ENCODE assay signal across 8 mouse cellular contexts in the genomic region with DNA sequence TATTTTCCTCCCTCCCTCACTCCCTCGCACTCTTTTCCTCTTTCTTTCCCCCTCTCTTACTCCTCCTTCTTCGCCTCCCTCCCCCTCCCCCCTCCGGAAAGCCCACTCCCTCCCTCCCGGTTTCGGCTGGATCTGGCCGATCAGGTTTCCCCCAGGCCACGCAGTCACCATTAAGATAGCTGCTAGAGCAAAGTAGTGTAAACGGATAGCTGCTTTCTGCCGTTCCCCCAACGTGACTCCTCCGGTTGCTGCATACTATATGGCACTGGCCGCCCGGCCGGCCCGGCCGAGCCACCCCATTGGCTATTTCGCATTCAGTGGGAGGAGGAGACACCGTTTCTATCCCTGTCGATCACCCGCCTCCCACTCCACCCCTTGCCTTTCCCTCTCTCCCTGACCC. TPM values are rescaled to one million over a fixed set of nuclear protein-coding genes. Genes with fewer than 3 reads are reported as not detected.
A peak's percentile ranks its signal among the peaks of the same experiment; 100 is the strongest.
DNase-seq lines count a peak whose midpoint lies in the region; ATAC-seq and TF ChIP-seq lines count a peak whose summit lies in the region.

Six4 (minus strand) TSS at position 261 of the 400 bp plus-strand sequence.

- H3K4me3 ChIP-seq in embryonic facial prominence, embryonic 11.5 days (ENCODE audit: low read depth, low read length): peak within 1 kb of the TSS; percentile 92
- peak within 1 kb of the TSS; percentile 60 for H3K4me3 ChIP-seq in kidney, adult 2 months (ENCODE audit: insufficient read depth, low read depth, low read length)
- peak within 1 kb of the TSS; percentile 52 for H3K4me3 ChIP-seq in midbrain, postnatal 0 days (ENCODE audit: low read depth, low read length)

- peak within 1 kb of the TSS; percentile 91 for H3K4me2 ChIP-seq in embryonic facial prominence, embryonic 11.5 days (ENCODE audit: low read depth, low read length)
- peak within 1 kb of the TSS; percentile 100 for H3K4me2 ChIP-seq in midbrain, postnatal 0 days (ENCODE audit: low read depth, low read length, poor library complexity, severe bottlenecking)

- DNase-seq in 3T3-L1 (ENCODE audit: low read depth, low spot score): peak; percentile 93
- peak; percentile 84 for DNase-seq in adrenal gland, postnatal 10 days
- peak; percentile 94 for DNase-seq in embryonic facial prominence, embryonic 11.5 days (ENCODE audit: low spot score)
- peak; percentile 55 for DNase-seq in heart, adult 8-10 months (ENCODE audit: low spot score)
- peak; percentile 84 for DNase-seq in kidney, adult 2 months
- DNase-seq in liver: peak; percentile 64
- peak; percentile 74 for DNase-seq in midbrain, postnatal 0 days (ENCODE audit: low spot score)
- peak; percentile 64 for DNase-seq in testis, postnatal 14 days (ENCODE audit: low spot score)

- no peaks in the 10 kb centered on the region for H3K27me3 ChIP-seq in embryonic facial prominence, embryonic 11.5 days (ENCODE audit: control insufficient read depth, insufficient read depth, low read length)
- no peaks in the 10 kb centered on the region for H3K27me3 ChIP-seq in kidney, adult 2 months (replicated peaks; ENCODE audit: control insufficient read depth, insufficient read depth, low read length)
- peaks cover 17% of the 10 kb centered on the region; the same call in 1 of the 2 replicates for H3K27me3 ChIP-seq in midbrain, postnatal 0 days (ENCODE audit: insufficient read depth, low read length)

- H3K9ac ChIP-seq in embryonic facial prominence, embryonic 11.5 days (replicated peaks; ENCODE audit: low read length): peak within 1 kb of the TSS; percentile 94
- H3K9ac ChIP-seq in midbrain, postnatal 0 days (replicated peaks; ENCODE audit: low read length, poor library complexity, severe bottlenecking): peak within 1 kb of the TSS; percentile 63

- peak within 1 kb of the TSS; percentile 97 for H3K27ac ChIP-seq in embryonic facial prominence, embryonic 11.5 days (replicated peaks; ENCODE audit: low read depth, low read length)
- H3K27ac ChIP-seq in kidney, adult 2 months (ENCODE audit: insufficient read depth, low read depth, low read length): peak within 1 kb of the TSS; percentile 57
- no peak within 1 kb of the TSS for H3K27ac ChIP-seq in midbrain, postnatal 0 days (ENCODE audit: low read depth, low read length)

- 0 out of 2 replicates have a peak, but pooled peaks cover 2% of the 10 kb centered on the region for H3K4me1 ChIP-seq in embryonic facial prominence, embryonic 11.5 days (ENCODE audit: control insufficient read depth, insufficient read depth, low read length)
- H3K4me1 ChIP-seq in kidney, adult 2 months (ENCODE audit: control insufficient read depth, insufficient read depth, low read length): no peaks in the 10 kb centered on the region
- H3K4me1 ChIP-seq in midbrain, postnatal 0 days (ENCODE audit: insufficient read depth, low read length): no peaks in the 10 kb centered on the region

- peak; percentile 91 for ATAC-seq in embryonic facial prominence, embryonic 11.5 days (replicated peaks; ENCODE audit: insufficient number of reproducible peaks, low FRiP score, low TSS enrichment, low read depth)
- peak; percentile 73 for ATAC-seq in midbrain, postnatal 0 days (ENCODE audit: low FRiP score)

- no peaks in the 10 kb centered on the region for H3K9me3 ChIP-seq in embryonic facial prominence, embryonic 11.5 days (replicated peaks; ENCODE audit: control insufficient read depth, low read length)
- H3K9me3 ChIP-seq in midbrain, postnatal 0 days (ENCODE audit: low read length): no peaks in the 10 kb centered on the region

- 1% methylated on average over 20 of the region's 20 CpGs for WGBS in embryonic facial prominence, embryonic 11.5 days
- 2% methylated on average over 19 of the region's 20 CpGs for WGBS in kidney, adult 2 months
- 0% methylated on average over 19 of the region's 20 CpGs for WGBS in midbrain, postnatal 0 days

- no peaks in the 10 kb centered on the region for H3K36me3 ChIP-seq in embryonic facial prominence, embryonic 11.5 days (replicated peaks; ENCODE audit: control insufficient read depth, insufficient read depth, low read depth, low read length)
- H3K36me3 ChIP-seq in kidney, adult 2 months (ENCODE audit: control insufficient read depth, insufficient read depth, low read length): no peaks in the 10 kb centered on the region
- no peaks in the 10 kb centered on the region for H3K36me3 ChIP-seq in midbrain, postnatal 0 days (ENCODE audit: insufficient read depth, low read length)

- TF ChIP-seq POLR2A in kidney, adult 2 months (IDR thresholded peaks at IDR 0.05; ENCODE audit: low read depth, low read length): no peak

- TF ChIP-seq CTCF in kidney, adult 2 months (conservative IDR thresholded peaks at IDR 0.05; ENCODE audit: insufficient read depth, insufficient read length, low read depth, low read length): no peak
- no peak for TF ChIP-seq CTCF in midbrain, postnatal 0 days (IDR thresholded peaks at IDR 0.05)

RNA-seq across cellular contexts. Expression of gene Six4, which starts in this region (rescaled TPM):
- 1 to 10 TPM; 1.7 to 2.3 TPM for total RNA-seq in adrenal gland, postnatal 10 days (2021)
- polyA plus RNA-seq in embryonic facial prominence, embryonic 11.5 days (2014; fragmentation: Nextera tagmentation; extraction: Ambion mirVana): 16.9 and 18.1 TPM in 2 replicates
- total RNA-seq in heart, adult 8-10 months (2022): 1 to 10 TPM; 5.1 to 7.8 (median 6.7) TPM
- polyA plus RNA-seq in kidney, adult 2 months (2012; rRNA removed): 0.78 and 0.81 TPM in 2 replicates
- 0.38 and 0.66 TPM in 2 replicates for total RNA-seq in midbrain, postnatal 0 days (2014; rRNA removed)
- polyA plus RNA-seq in midbrain, postnatal 0 days (2015; fragmentation: Nextera tagmentation; extraction: Ambion mirVana): 0.10 and 0.16 TPM in 2 replicates

Comparison
In these comparisons a context has a peak if more than half of its experiments do, and no peak if none do; other contexts are left out.
1. Peak in DNase-seq, H3K4me3 ChIP-seq and H3K27ac ChIP-seq in kidney, adult 2 months; RNA of the gene not detected or under 1 TPM.
2. Peak in DNase-seq, ATAC-seq, H3K4me3 ChIP-seq, H3K9ac ChIP-seq and H3K4me2 ChIP-seq in midbrain, postnatal 0 days; RNA of the gene not detected or under 1 TPM.